Mouse (Mus musculus): ENCODE measurements around the gene Rps10. TPM values are rescaled to one million over a fixed set of nuclear protein-coding genes. Genes with fewer than 3 reads are reported as not detected.

Gene Rps10
- polyA plus RNA-seq, 1 experiment from 2014 or later: 1,235 TPM

GRCm38 (mm10) chr17:27610679-27611518 lies 25.6 kb downstream of the Rps10 start:
- Histone ChIP-seq H3K27ac (ENCODE audit: low read depth, low read length) (0 out of 2 replicates have a peak overlapping the region, but pooled peaks have one; percentile 5), H3K9ac (ENCODE audit: low read depth, low read length) (no peak overlapping the region), H3K9me3 (ENCODE audit: control insufficient read depth, low read length) (no peaks in the 10 kb centered on the region), H3K27me3 (replicated peaks; ENCODE audit: control insufficient read depth, insufficient read depth, low read length) (no peaks in the 10 kb centered on the region), H3K4me3 (ENCODE audit: low read depth, low read length) (no peak overlapping the region), H3K36me3 (ENCODE audit: control insufficient read depth, insufficient read depth, low read length) (no peaks in the 10 kb centered on the region; the same call in 1 of the 2 replicates), H3K4me2 (no peak overlapping the region), H3K4me1 (replicated peaks; ENCODE audit: control insufficient read depth, insufficient read depth, low read length) (peaks cover 35% of the 10 kb centered on the region)
- 58% methylated on average over 10 of the region's 10 CpGs for WGBS
- no peak for DNase-seq (ENCODE audit: low spot score)
- no peak for ATAC-seq (replicated peaks; ENCODE audit: low FRiP score)

- no peaks in the 10 kb centered on the region for H3K9me3 ChIP-seq (ENCODE audit: control insufficient read depth, low read length)
- H3K4me2 ChIP-seq: no peak overlapping the region
- H3K36me3 ChIP-seq (ENCODE audit: control insufficient read depth, insufficient read depth, low read length): no peaks in the 10 kb centered on the region; the same call in 1 of the 2 replicates
- H3K4me1 ChIP-seq (replicated peaks; ENCODE audit: control insufficient read depth, insufficient read depth, low read length): peaks cover 43% of the 10 kb centered on the region
- no peak overlapping the region for H3K27ac ChIP-seq (ENCODE audit: low read depth, low read length)
- H3K9ac ChIP-seq (ENCODE audit: low read depth, low read length): no peak overlapping the region
- no peaks in the 10 kb centered on the region for H3K27me3 ChIP-seq (replicated peaks; ENCODE audit: control insufficient read depth, insufficient read depth, low read length)
- ATAC-seq (replicated peaks; ENCODE audit: low FRiP score) (no peak), DNase-seq (ENCODE audit: low spot score) (no peak)
- no peak overlapping the region for H3K4me3 ChIP-seq (ENCODE audit: low read depth, low read length)
- WGBS: 87% methylated on average over 7 of the region's 7 CpGs
Measured at GRCm38 (mm10) chr17:27609576-27609975, 26.9 kb downstream of the Rps10 start.

GRCm38 (mm10) chr17:27603522-27604234 lies 32.8 kb downstream of the Rps10 start:
- Histone ChIP-seq H3K4me3 (ENCODE audit: low read depth, low read length) (no peak overlapping the region), H3K9ac (ENCODE audit: low read depth, low read length) (no peak overlapping the region), H3K27ac (ENCODE audit: low read depth, low read length) (no peak overlapping the region), H3K9me3 (ENCODE audit: control insufficient read depth, low read length) (no peaks in the 10 kb centered on the region), H3K4me2 (peak overlapping the region; percentile 21), H3K27me3 (replicated peaks; ENCODE audit: control insufficient read depth, insufficient read depth, low read length) (no peaks in the 10 kb centered on the region), H3K4me1 (replicated peaks; ENCODE audit: control insufficient read depth, insufficient read depth, low read length) (peaks cover 38% of the 10 kb centered on the region), H3K36me3 (ENCODE audit: control insufficient read depth, insufficient read depth, low read length) (no peaks in the 10 kb centered on the region; the same call in 1 of the 2 replicates)
- DNase-seq (ENCODE audit: low spot score): no peak
- 58% methylated on average over 21 of the region's 21 CpGs for WGBS
- ATAC-seq (replicated peaks; ENCODE audit: low FRiP score): peak; percentile 63

GRCm38 (mm10) chr17:27603036-27603435 lies 33.4 kb downstream of the Rps10 start:
- H3K27me3 ChIP-seq (replicated peaks; ENCODE audit: control insufficient read depth, insufficient read depth, low read length): no peaks in the 10 kb centered on the region
- DNase-seq (ENCODE audit: low spot score) (no peak), ATAC-seq (replicated peaks; ENCODE audit: low FRiP score) (no peak)
- no peak overlapping the region for H3K4me3 ChIP-seq (ENCODE audit: low read depth, low read length)
- H3K27ac ChIP-seq (ENCODE audit: low read depth, low read length): no peak overlapping the region
- H3K36me3 ChIP-seq (ENCODE audit: control insufficient read depth, insufficient read depth, low read length): no peaks in the 10 kb centered on the region; the same call in 1 of the 2 replicates
- 84% methylated on average over 2 of the region's 2 CpGs for WGBS
- H3K4me2 ChIP-seq: no peak overlapping the region
- H3K9ac ChIP-seq (ENCODE audit: low read depth, low read length): no peak overlapping the region
- no peaks in the 10 kb centered on the region for H3K9me3 ChIP-seq (ENCODE audit: control insufficient read depth, low read length)
- peaks cover 38% of the 10 kb centered on the region for H3K4me1 ChIP-seq (replicated peaks; ENCODE audit: control insufficient read depth, insufficient read depth, low read length)

- WGBS: 82% methylated on average over 5 of the region's 5 CpGs
Measured at GRCm38 (mm10) chr17:27600869-27601268, 35.6 kb downstream of the Rps10 start.

GRCm38 (mm10) chr17:27600286-27600685 lies 36.2 kb downstream of the Rps10 start:
- H3K36me3 ChIP-seq (ENCODE audit: control insufficient read depth, insufficient read depth, low read length): peaks cover 5% of the 10 kb centered on the region
- H3K9ac ChIP-seq (ENCODE audit: low read depth, low read length): no peak overlapping the region
- 79% methylated on average over 3 of the region's 3 CpGs for WGBS
- peaks cover 29% of the 10 kb centered on the region for H3K4me1 ChIP-seq (replicated peaks; ENCODE audit: control insufficient read depth, insufficient read depth, low read length)
- no peak overlapping the region for H3K4me3 ChIP-seq (ENCODE audit: low read depth, low read length)
- no peak overlapping the region for H3K27ac ChIP-seq (ENCODE audit: low read depth, low read length)
- H3K4me2 ChIP-seq: no peak overlapping the region
- DNase-seq (ENCODE audit: low spot score) (no peak), ATAC-seq (replicated peaks; ENCODE audit: low FRiP score) (no peak)
- no peaks in the 10 kb centered on the region for H3K9me3 ChIP-seq (ENCODE audit: control insufficient read depth, low read length)
- no peaks in the 10 kb centered on the region for H3K27me3 ChIP-seq (replicated peaks; ENCODE audit: control insufficient read depth, insufficient read depth, low read length)

More at GRCm38 (mm10) chr17:27600869-27601268, 35.6 kb downstream of the Rps10 start:
- no peak overlapping the region for H3K9ac ChIP-seq (ENCODE audit: low read depth, low read length)
- peaks cover 31% of the 10 kb centered on the region for H3K4me1 ChIP-seq (replicated peaks; ENCODE audit: control insufficient read depth, insufficient read depth, low read length)
- peaks cover 5% of the 10 kb centered on the region; the same call in 1 of the 2 replicates for H3K36me3 ChIP-seq (ENCODE audit: control insufficient read depth, insufficient read depth, low read length)
- H3K9me3 ChIP-seq (ENCODE audit: control insufficient read depth, low read length): no peaks in the 10 kb centered on the region
- no peak overlapping the region for H3K4me2 ChIP-seq
- DNase-seq (ENCODE audit: low spot score) (no peak), ATAC-seq (replicated peaks; ENCODE audit: low FRiP score) (no peak)
- H3K27me3 ChIP-seq (replicated peaks; ENCODE audit: control insufficient read depth, insufficient read depth, low read length): no peaks in the 10 kb centered on the region
- H3K27ac ChIP-seq (ENCODE audit: low read depth, low read length): no peak overlapping the region
- H3K4me3 ChIP-seq (ENCODE audit: low read depth, low read length): no peak overlapping the region

- H3K36me3 ChIP-seq (ENCODE audit: control insufficient read depth, insufficient read depth, low read length): peaks cover 23% of the 10 kb centered on the region
- no peak overlapping the region for H3K4me3 ChIP-seq (ENCODE audit: low read depth, low read length)
- H3K9me3 ChIP-seq (ENCODE audit: control insufficient read depth, low read length): no peaks in the 10 kb centered on the region
- DNase-seq (ENCODE audit: low spot score) (no peak), ATAC-seq (replicated peaks; ENCODE audit: low FRiP score) (no peak)
- 78% methylated on average over 21 of the region's 21 CpGs for WGBS
- H3K27ac ChIP-seq (ENCODE audit: low read depth, low read length): no peak overlapping the region
- no peak overlapping the region for H3K9ac ChIP-seq (ENCODE audit: low read depth, low read length)
- H3K4me2 ChIP-seq: no peak overlapping the region
- H3K4me1 ChIP-seq (replicated peaks; ENCODE audit: control insufficient read depth, insufficient read depth, low read length): peaks cover 7% of the 10 kb centered on the region
- H3K27me3 ChIP-seq (replicated peaks; ENCODE audit: control insufficient read depth, insufficient read depth, low read length): no peaks in the 10 kb centered on the region
Measured at GRCm38 (mm10) chr17:27596376-27597190, 39.9 kb downstream of the Rps10 start.

GRCm38 (mm10) chr17:27595659-27596375 lies 40.7 kb downstream of the Rps10 start:
- ATAC-seq (replicated peaks; ENCODE audit: low FRiP score) (no peak), DNase-seq (ENCODE audit: low spot score) (no peak)
- 86% methylated on average over 15 of the region's 15 CpGs for WGBS
- Histone ChIP-seq H3K9ac (ENCODE audit: low read depth, low read length) (no peak overlapping the region), H3K9me3 (ENCODE audit: control insufficient read depth, low read length) (no peaks in the 10 kb centered on the region), H3K4me1 (replicated peaks; ENCODE audit: control insufficient read depth, insufficient read depth, low read length) (peaks cover 3% of the 10 kb centered on the region; the same call in 1 of the 2 replicates), H3K4me2 (no peak overlapping the region), H3K4me3 (ENCODE audit: low read depth, low read length) (no peak overlapping the region), H3K36me3 (ENCODE audit: control insufficient read depth, insufficient read depth, low read length) (peaks cover 23% of the 10 kb centered on the region), H3K27me3 (replicated peaks; ENCODE audit: control insufficient read depth, insufficient read depth, low read length) (no peaks in the 10 kb centered on the region), H3K27ac (ENCODE audit: low read depth, low read length) (no peak overlapping the region)

Data from liver, embryonic 11.5 days (tissue).